Mouse (Mus musculus) cerebellum, adult 8-10 months (tissue): Measurements from ENCODE around the gene Ccdc157.

Experiments
- DNase-seq: peaks from one replicate; pipeline ENCODE4 v3.0.0; 2022

Gene Ccdc157

DNA sequence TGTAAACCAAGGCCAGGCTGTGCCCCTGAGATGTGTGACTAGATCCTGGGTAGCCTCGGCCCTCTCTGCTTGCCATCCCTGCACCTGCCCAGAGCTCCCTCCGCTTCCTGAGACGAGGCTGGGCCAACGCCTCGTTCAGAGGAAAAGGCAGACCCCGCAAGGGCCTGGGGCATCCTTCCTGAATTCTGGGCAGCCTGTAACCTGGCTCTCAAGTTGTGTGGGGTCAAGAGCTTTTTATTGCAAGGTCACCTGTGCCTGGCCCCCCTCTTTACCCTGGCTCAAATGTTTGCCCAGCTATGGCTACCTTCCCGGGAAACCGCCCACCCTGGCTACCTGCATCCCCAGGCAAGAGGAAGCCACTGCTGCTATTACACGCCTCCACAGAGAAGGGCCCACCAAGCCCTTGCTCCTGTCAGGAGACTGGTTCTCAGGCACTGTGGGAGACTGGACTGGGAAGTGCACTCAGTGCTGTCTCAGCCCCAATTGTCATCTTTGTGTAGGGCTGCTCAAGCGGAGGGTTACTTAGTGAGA, 62.9 kb downstream of the Ccdc157 start:
- no peak for DNase-seq

GRCm38 (mm10) chr11:4096054-4096984, 63.8 kb downstream of the Ccdc157 start:
- peak; percentile 98 for DNase-seq

DNA sequence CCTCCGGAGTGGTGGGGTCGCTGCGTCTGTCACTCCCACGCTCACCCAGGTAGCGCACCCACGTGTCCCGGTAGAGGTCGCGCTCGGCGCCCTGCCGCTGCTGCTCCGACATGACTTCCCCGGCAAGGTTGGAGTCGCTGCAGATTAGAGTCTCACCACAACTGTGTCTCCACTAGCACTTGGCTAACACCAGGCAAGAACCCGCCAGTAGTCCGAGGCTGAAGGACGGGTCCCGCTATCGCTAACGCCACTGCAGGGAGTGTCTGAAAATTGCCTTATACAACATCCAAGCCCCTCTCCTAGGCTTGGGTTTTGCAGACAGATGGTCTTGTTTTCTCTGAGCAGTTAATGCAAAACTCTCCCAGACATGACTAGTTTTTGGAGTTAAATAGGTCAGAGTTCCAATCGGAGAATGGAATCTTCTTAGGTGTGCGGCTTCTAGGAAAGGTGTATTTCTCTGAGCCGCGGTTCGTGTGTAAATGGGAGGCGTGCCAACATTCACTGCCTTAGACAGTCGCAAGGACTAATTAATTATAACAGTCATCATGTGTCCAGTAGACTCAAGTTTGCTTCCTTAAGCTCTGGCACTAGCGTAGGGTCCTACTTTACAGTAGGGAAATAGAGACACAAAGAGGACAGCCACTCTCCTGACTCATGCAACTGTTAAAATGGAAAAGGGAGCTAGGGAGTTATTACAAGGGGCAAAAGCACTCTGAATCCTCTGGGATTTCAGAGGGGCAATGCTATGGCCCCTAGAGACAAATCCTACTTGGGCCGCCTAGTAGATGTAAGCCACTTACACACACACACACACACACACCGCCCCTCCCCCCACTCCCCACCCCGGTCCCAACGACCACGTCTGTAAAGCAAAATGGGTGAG, 64.7 kb downstream of the Ccdc157 start, which contains the start of gene Mtfp1:
Gene Mtfp1, minus strand, starts transcription at position 275 of the 883 bp plus-strand sequence.
- peak; percentile 64 for DNase-seq

DNA sequence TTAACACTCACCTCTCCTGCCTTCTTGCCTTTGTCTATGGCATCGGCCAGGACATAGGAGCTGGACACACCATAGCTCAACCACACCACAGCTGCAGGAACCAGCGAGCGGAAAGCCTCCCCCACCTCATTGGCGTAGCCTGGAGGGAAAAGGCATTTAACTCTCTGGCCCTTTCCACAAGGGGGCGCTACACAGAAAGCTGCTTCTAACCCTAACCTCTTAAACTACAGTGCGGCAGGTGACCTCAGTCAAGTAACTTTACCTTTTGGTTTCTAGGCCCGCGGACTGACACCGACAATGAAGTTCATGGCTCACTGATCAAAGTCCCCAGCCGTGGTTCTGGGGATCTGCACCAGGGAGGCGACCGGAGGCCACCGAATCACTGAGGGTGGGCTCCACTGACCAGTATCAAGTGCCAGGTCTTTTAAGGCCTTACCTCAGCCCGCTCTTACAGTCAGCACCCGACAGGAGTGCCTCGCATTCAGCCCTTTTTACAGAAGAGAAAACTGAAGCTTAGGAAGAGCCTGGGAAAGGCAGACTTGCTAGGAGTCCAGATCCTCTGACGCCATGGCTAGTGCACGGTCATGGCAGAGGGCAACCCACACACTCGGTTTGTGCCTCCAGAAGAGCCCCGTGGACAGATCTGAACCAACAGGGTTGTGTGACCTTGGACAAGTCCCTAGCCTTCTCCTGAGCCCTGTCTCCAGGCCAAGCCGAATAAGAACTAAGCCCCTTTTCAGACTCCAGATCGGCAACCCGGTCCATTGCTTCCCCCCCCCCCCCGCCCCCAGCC, 65.5 kb downstream of the Ccdc157 start:
- peak; percentile 59 for DNase-seq

DNA sequence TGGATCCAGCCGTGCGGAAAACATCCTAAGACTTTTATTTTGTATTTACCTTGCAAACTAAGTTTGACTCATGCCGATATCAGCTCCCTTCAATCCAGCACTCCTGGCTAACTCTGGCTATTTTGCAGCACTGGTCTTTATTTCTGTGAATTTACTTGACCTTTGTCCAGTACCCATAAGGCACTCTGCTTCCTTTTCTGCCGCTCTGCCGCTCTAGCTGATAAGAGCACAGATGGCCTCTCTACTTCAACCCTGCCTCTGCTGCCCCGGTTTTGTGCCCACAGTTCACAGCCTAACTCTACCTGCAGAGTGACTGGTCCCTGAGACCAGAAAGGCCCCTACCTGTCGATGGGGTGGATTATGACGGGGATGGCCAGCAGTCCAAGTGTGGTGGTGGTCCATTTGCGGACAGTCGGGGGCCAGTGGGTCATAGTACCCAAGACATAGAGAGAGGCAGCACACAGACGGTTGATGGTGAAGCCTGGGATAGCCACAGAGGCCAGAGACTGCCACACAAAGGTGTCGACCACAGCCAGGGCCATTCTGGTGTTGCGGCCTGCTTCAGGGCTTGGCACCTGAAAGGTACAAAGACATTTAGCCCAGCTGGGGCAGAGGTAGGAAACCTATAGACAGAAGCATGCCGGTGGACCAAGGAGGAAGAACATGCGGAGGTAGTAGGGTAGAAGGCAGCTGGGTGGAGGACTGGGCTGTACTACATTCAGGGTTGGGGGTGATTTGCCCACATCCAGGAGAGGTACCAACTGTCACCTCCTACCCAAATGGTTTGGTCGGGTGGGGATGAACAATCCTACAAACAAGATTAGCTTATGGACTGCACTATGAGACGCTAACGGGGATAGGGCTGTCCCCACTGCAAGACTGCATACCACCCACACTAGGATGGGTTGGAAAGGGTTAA, 66.4 kb downstream of the Ccdc157 start:
- DNase-seq, result peak; percentile 27
